Mouse (Mus musculus) hindbrain, embryonic 12.5 days (tissue): Measurements from ENCODE around the gene Slc16a5. TPM values are rescaled to one million over a fixed set of nuclear protein-coding genes. Genes with fewer than 3 reads are reported as not detected.

ENCODE experiments used
- ATAC-seq: fragments of 200-750 bp; cut with Nextera tagmentation; 2 replicates; pipeline ENCODE4 v1.8.0; 2017; ENCODE audit warnings: moderate TSS enrichment; ENCODE audit not compliant: low FRiP score
- H3K27ac ChIP-seq: fragments of 300-500 bp; sonication (generic); 2 replicates; pipeline ENCODE4 v1.5.1; 2016; ENCODE audit warnings: mild to moderate bottlenecking
- H3K27me3 ChIP-seq: fragments of 300-500 bp; sonication (generic); 2 replicates; pipeline ENCODE4 v1.6.1; 2016; ENCODE audit warnings: mild to moderate bottlenecking
- H3K36me3 ChIP-seq: fragments of 300-500 bp; sonication (generic); 2 replicates; pipeline ENCODE4 v1.6.1; 2016; ENCODE audit warnings: mild to moderate bottlenecking
- H3K4me1 ChIP-seq: fragments of 300-500 bp; sonication (generic); 2 replicates; pipeline ENCODE4 v1.6.1; 2016
- H3K4me2 ChIP-seq: fragments of 300-500 bp; sonication (generic); replicated peaks from 2 replicates; pipeline ENCODE4 v1.6.1; 2016; ENCODE audit warnings: mild to moderate bottlenecking
- H3K4me3 ChIP-seq: fragments of 300-500 bp; sonication (generic); 2 replicates; pipeline ENCODE4 v1.5.1; 2016; ENCODE audit warnings: mild to moderate bottlenecking
- H3K9ac ChIP-seq: fragments of 300-500 bp; sonication (generic); 2 replicates; pipeline ENCODE4 v1.6.1; 2016; ENCODE audit warnings: mild to moderate bottlenecking, moderate library complexity
- H3K9me3 ChIP-seq: fragments of 300-500 bp; sonication (generic); replicated peaks from 2 replicates; pipeline ENCODE4 v1.6.1; 2016; ENCODE audit warnings: mild to moderate bottlenecking
- WGBS: fragments of 180-500 bp; shearing (Covaris S2); methylation state at CpG from one replicate; pipeline ENCODE4 v1.1.7; 2016; 5-methylcytosine and 5-hydroxymethylcytosine counted together
- polyA plus RNA-seq: library from polyadenylated mRNA; unstranded; fragments of >200 nt; fragmentation: Nextera tagmentation; extraction: Ambion mirVana; gene quantifications from 2 replicates; pipeline ENCODE4 v1.2.1, GENCODE M21; 2016

The Slc16a5 gene
- polyA plus RNA-seq, 1 experiment from 2014 or later, result not detected

GRCm38 (mm10) chr11:115512004-115512403, 49.7 kb downstream of the Slc16a5 start:
- no peaks in the 10 kb centered on the region for H3K36me3 ChIP-seq
- H3K4me2 ChIP-seq, result peak overlapping the region; percentile 87
- 37% methylated on average over 3 of the region's 3 CpGs for WGBS
- H3K4me1 ChIP-seq, result peaks cover 52% of the 10 kb centered on the region
- H3K9ac ChIP-seq, result peak overlapping the region; percentile 99
- ATAC-seq, result no peak
- peak overlapping the region; percentile 99 for H3K4me3 ChIP-seq
- H3K9me3 ChIP-seq, result no peaks in the 10 kb centered on the region
- H3K27ac ChIP-seq, result peak overlapping the region; percentile 90
- H3K27me3 ChIP-seq, result no peaks in the 10 kb centered on the region

GRCm38 (mm10) chr11:115512407-115513183, 50.3 kb downstream of the Slc16a5 start:
- no peaks in the 10 kb centered on the region for H3K36me3 ChIP-seq
- H3K27me3 ChIP-seq, result no peaks in the 10 kb centered on the region
- peak overlapping the region; percentile 99 for H3K9ac ChIP-seq
- H3K4me1 ChIP-seq, result peaks cover 46% of the 10 kb centered on the region
- H3K4me3 ChIP-seq, result peak overlapping the region; percentile 99
- 22% methylated on average over 8 of the region's 8 CpGs for WGBS
- peak overlapping the region; percentile 87 for H3K4me2 ChIP-seq
- no peaks in the 10 kb centered on the region for H3K9me3 ChIP-seq
- no peak for ATAC-seq
- H3K27ac ChIP-seq, result peak overlapping the region; percentile 90

GRCm38 (mm10) chr11:115513271-115514237, 51.3 kb downstream of the Slc16a5 start:
- H3K27me3 ChIP-seq, result no peaks in the 10 kb centered on the region
- WGBS, result under 1% methylated on average over 57 of the region's 57 CpGs
- ATAC-seq, result peak; percentile 79
- peak overlapping the region; percentile 99 for H3K4me3 ChIP-seq
- peak overlapping the region; percentile 87 for H3K4me2 ChIP-seq
- H3K27ac ChIP-seq, result peak overlapping the region; percentile 90
- no peaks in the 10 kb centered on the region for H3K9me3 ChIP-seq
- H3K36me3 ChIP-seq, result no peaks in the 10 kb centered on the region
- H3K4me1 ChIP-seq, result peaks cover 36% of the 10 kb centered on the region
- H3K9ac ChIP-seq, result peak overlapping the region; percentile 99

- Histone ChIP-seq H3K36me3 (no peaks in the 10 kb centered on the region), H3K9me3 (no peaks in the 10 kb centered on the region), H3K27me3 (no peaks in the 10 kb centered on the region), H3K9ac (peak within 1 kb of the TSS; percentile 99), H3K27ac (peak within 1 kb of the TSS; percentile 90), H3K4me3 (peak within 1 kb of the TSS; percentile 99), H3K4me2 (peak within 1 kb of the TSS; percentile 87), H3K4me1 (peaks cover 31% of the 10 kb centered on the region)
- WGBS, result under 1% methylated on average over 24 of the region's 24 CpGs
- ATAC-seq, result peak; percentile 95
Observed at GRCm38 (mm10) chr11:115514238-115514663, 52.0 kb downstream of the Slc16a5 start, which contains the start of gene Jpt1. TSS of gene Jpt1 (minus strand) at chr11:115514387.

GRCm38 (mm10) chr11:115515021-115515420, 52.7 kb downstream of the Slc16a5 start:
- Histone ChIP-seq H3K27ac (no peak overlapping the region), H3K9ac (no peak overlapping the region), H3K4me3 (no peak overlapping the region), H3K4me2 (no peak overlapping the region), H3K36me3 (no peaks in the 10 kb centered on the region), H3K4me1 (peaks cover 27% of the 10 kb centered on the region), H3K27me3 (no peaks in the 10 kb centered on the region), H3K9me3 (no peaks in the 10 kb centered on the region)
- no peak for ATAC-seq
- WGBS, result 76% methylated on average over 6 of the region's 6 CpGs

GRCm38 (mm10) chr11:115516942-115517341, 54.7 kb downstream of the Slc16a5 start:
- Histone ChIP-seq H3K4me2 (no peak overlapping the region), H3K4me3 (no peak overlapping the region), H3K9ac (no peak overlapping the region), H3K4me1 (peaks cover 8% of the 10 kb centered on the region), H3K27me3 (no peaks in the 10 kb centered on the region), H3K36me3 (peaks cover 9% of the 10 kb centered on the region), H3K9me3 (no peaks in the 10 kb centered on the region), H3K27ac (no peak overlapping the region)
- no peak for ATAC-seq
- 91% methylated on average over 5 of the region's 5 CpGs for WGBS

GRCm38 (mm10) chr11:115518693-115519092, 56.4 kb downstream of the Slc16a5 start:
- no peak for ATAC-seq
- no peaks in the 10 kb centered on the region for H3K27me3 ChIP-seq
- H3K27ac ChIP-seq, result no peak overlapping the region
- H3K9me3 ChIP-seq, result no peaks in the 10 kb centered on the region
- peaks cover 19% of the 10 kb centered on the region for H3K36me3 ChIP-seq
- WGBS, result 73% methylated on average over 9 of the region's 9 CpGs
- no peak overlapping the region for H3K4me3 ChIP-seq
- no peaks in the 10 kb centered on the region for H3K4me1 ChIP-seq
- no peak overlapping the region for H3K4me2 ChIP-seq
- H3K9ac ChIP-seq, result no peak overlapping the region

GRCm38 (mm10) chr11:115519581-115519980, 57.3 kb downstream of the Slc16a5 start:
- H3K4me1 ChIP-seq, result no peaks in the 10 kb centered on the region
- no peaks in the 10 kb centered on the region for H3K27me3 ChIP-seq
- H3K9ac ChIP-seq, result no peak overlapping the region
- H3K36me3 ChIP-seq, result peaks cover 26% of the 10 kb centered on the region
- H3K27ac ChIP-seq, result no peak overlapping the region
- no peak overlapping the region for H3K4me3 ChIP-seq
- no peaks in the 10 kb centered on the region for H3K9me3 ChIP-seq
- H3K4me2 ChIP-seq, result no peak overlapping the region
- no peak for ATAC-seq
- WGBS, result 81% methylated on average over 3 of the region's 3 CpGs

DNA sequence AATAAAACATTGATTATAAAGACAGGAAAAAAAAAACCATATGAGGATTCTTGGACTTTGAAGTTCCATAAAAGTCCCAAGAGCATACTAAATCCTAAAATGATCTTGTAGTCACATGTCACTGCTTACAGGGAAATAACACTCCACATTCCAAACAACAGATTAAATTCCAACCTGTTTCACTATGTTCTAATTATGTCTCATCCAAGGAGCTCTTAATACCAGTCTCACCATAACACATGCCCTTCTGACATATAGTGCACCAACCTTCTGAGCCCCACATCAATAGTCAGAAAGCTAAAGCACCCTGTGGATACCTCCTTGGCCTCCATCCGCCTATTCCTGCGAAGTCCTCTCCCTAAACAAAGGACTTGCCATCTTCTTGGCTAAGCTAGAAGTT, 57.9 kb downstream of the Slc16a5 start:
- WGBS, result 62% methylated on average over 2 of the region's 2 CpGs
- ATAC-seq, result no peak
- Histone ChIP-seq H3K4me2 (no peak overlapping the region), H3K9me3 (no peaks in the 10 kb centered on the region), H3K4me1 (no peaks in the 10 kb centered on the region), H3K36me3 (peaks cover 32% of the 10 kb centered on the region), H3K4me3 (no peak overlapping the region), H3K27me3 (no peaks in the 10 kb centered on the region), H3K9ac (no peak overlapping the region), H3K27ac (no peak overlapping the region)

GRCm38 (mm10) chr11:115521080-115521479, 58.8 kb downstream of the Slc16a5 start:
- no peak overlapping the region for H3K4me3 ChIP-seq
- H3K4me2 ChIP-seq, result no peak overlapping the region
- H3K9me3 ChIP-seq, result no peaks in the 10 kb centered on the region
- no peaks in the 10 kb centered on the region for H3K4me1 ChIP-seq
- H3K27ac ChIP-seq, result no peak overlapping the region
- no peak overlapping the region for H3K9ac ChIP-seq
- no peak for ATAC-seq
- H3K27me3 ChIP-seq, result no peaks in the 10 kb centered on the region
- peaks cover 39% of the 10 kb centered on the region for H3K36me3 ChIP-seq
- WGBS, result 88% methylated on average over 4 of the region's 4 CpGs

DNA sequence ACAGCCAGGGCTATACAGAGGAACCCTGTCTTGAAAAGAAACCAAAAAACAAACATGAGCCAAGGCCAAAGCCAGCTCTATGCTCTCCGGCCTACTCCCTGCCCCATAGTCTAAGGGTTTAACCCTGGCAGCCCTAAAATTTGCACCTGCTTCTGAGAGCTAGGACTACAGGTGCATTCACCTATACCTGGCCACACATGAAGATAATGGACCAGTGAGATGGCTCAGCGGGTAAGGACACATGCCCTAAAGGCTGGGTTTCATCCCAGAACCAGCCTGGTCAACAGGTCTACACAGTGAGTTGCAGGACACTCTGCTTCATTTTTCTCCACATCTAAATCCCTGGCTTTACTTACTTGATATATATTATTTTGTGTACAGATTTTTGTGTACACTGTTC, 60.0 kb downstream of the Slc16a5 start:
- Histone ChIP-seq H3K27me3 (no peaks in the 10 kb centered on the region), H3K4me3 (no peak overlapping the region), H3K4me2 (no peak overlapping the region), H3K27ac (no peak overlapping the region), H3K4me1 (no peaks in the 10 kb centered on the region), H3K9ac (no peak overlapping the region), H3K36me3 (peaks cover 48% of the 10 kb centered on the region), H3K9me3 (no peaks in the 10 kb centered on the region)
- 93% methylated on average over 2 of the region's 2 CpGs for WGBS
- no peak for ATAC-seq

DNA sequence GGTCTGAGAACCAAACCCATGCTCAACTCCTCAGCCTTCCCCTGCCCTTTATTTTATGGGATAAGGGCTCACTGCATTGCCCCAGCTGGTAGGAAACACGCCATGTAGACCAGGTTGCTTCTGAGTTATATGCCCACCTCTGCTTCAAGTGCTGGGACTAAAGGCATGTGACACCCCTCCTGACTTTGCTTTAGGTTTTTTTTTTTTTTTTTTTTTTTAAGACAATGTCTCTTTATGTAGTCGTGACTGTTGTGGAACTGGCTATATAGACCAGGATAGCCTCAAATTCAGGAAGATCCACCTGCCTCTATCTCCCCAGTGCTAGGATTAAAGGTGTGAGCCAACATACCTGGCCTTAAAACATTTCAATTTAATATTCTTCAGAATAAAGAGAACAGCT, 60.4 kb downstream of the Slc16a5 start:
- 76% methylated on average over 2 of the region's 2 CpGs for WGBS
- Histone ChIP-seq H3K4me1 (no peaks in the 10 kb centered on the region), H3K9me3 (no peaks in the 10 kb centered on the region), H3K4me3 (no peak overlapping the region), H3K27ac (no peak overlapping the region), H3K9ac (no peak overlapping the region), H3K27me3 (no peaks in the 10 kb centered on the region), H3K36me3 (peaks cover 52% of the 10 kb centered on the region), H3K4me2 (no peak overlapping the region)
- ATAC-seq, result no peak
